8 mouse cellular contexts compared by ENCODE assay signal in genomic region chr10:40246374-40247165, GRCm38 (mm10). TPM values are rescaled to one million over a fixed set of nuclear protein-coding genes. Genes with fewer than 3 reads are reported as not detected.
A peak's percentile ranks its signal among the peaks of the same experiment; 100 is the strongest.
DNase-seq lines count a peak whose midpoint lies in the region; ATAC-seq and TF ChIP-seq lines count a peak whose summit lies in the region.

Rpf2 (minus strand) TSS chr10:40247036.

- under 1% methylated on average over 54 of the region's 54 CpGs for WGBS in forebrain, embryonic 13.5 days
- under 1% methylated on average over 54 of the region's 54 CpGs for WGBS in large intestine, adult 2 months
- 1% methylated on average over 54 of the region's 54 CpGs for WGBS in lung, adult 2 months

- peak within 1 kb of the TSS; percentile 73 for H3K4me3 ChIP-seq in forebrain, embryonic 13.5 days
- H3K4me3 ChIP-seq in lung, adult 2 months (replicated peaks; ENCODE audit: extremely low read depth, low read depth, low read length), result peak within 1 kb of the TSS; percentile 98

- H3K27ac ChIP-seq in forebrain, embryonic 13.5 days, result peak within 1 kb of the TSS; percentile 49

- H3K27me3 ChIP-seq in forebrain, embryonic 13.5 days, result no peaks in the 10 kb centered on the region

- peak within 1 kb of the TSS; percentile 72 for H3K9ac ChIP-seq in forebrain, embryonic 13.5 days

- TF ChIP-seq CTCF in lung, adult 2 months (IDR thresholded peaks at IDR 0.05; ENCODE audit: insufficient read depth, low read length), result no peak

- peak; percentile 96 for ATAC-seq in forebrain, embryonic 13.5 days
- peak; percentile 96 for ATAC-seq in neutrophil, adult 5-6 weeks (ENCODE audit: extremely low read depth, insufficient number of reproducible peaks, low FRiP score, poor library complexity, severe bottlenecking)

- DNase-seq in ES-CJ7 (ENCODE audit: low read depth, low spot score), result peak; percentile 87
- peak; percentile 83 for DNase-seq in c-Kit-positive CD71-positive TER-119-positive erythroid progenitor cells, embryonic 14.5 days (ENCODE audit: low spot score)
- DNase-seq in heart, postnatal 10 days, result peak; percentile 85 to 86
- DNase-seq in large intestine, adult 2 months (ENCODE audit: low read depth, low spot score), result peak; percentile 76
- DNase-seq in lung, adult 2 months, result peak; percentile 75
- peak; percentile 59 to 72 for DNase-seq in thymus, adult 18-20 months

- peaks cover 66% of the 10 kb centered on the region for H3K36me3 ChIP-seq in forebrain, embryonic 13.5 days (ENCODE audit: poor library complexity, severe bottlenecking)

- H3K4me1 ChIP-seq in forebrain, embryonic 13.5 days, result peaks cover 12% of the 10 kb centered on the region; the same call in 1 of the 2 replicates
- H3K4me1 ChIP-seq in lung, adult 2 months (ENCODE audit: control insufficient read depth, insufficient read depth, low read length), result no peaks in the 10 kb centered on the region

- intact Hi-C loops in heart, postnatal 10 days (cut with DNase I), result no loop called here

- peak within 1 kb of the TSS; percentile 78 for H3K4me2 ChIP-seq in forebrain, embryonic 13.5 days

- no peaks in the 10 kb centered on the region for H3K9me3 ChIP-seq in forebrain, embryonic 13.5 days (replicated peaks)

- TF ChIP-seq POLR2A in lung, adult 2 months (IDR thresholded peaks at IDR 0.05; ENCODE audit: borderline replicate concordance, extremely low read depth, low read depth, low read length), result peak; percentile 36; the same call in 1 of the 2 replicates

RNA-seq across cellular contexts. Expression of gene Rpf2, which starts in this region (rescaled TPM):
- 80.9 and 84.4 TPM in 2 replicates for polyA plus RNA-seq in forebrain, embryonic 13.5 days (2015; fragmentation: Nextera tagmentation; extraction: Ambion mirVana)
- total RNA-seq in heart, postnatal 10 days (2021), result 10 to 100 TPM; 16.1 to 17.2 TPM
- polyA plus RNA-seq in large intestine, adult 2 months (2012; rRNA removed), result 3.0 and 3.6 TPM in 2 replicates
- polyA plus RNA-seq in lung, adult 2 months (2012; rRNA removed), result 1.5 and 2.2 TPM in 2 replicates
- total RNA-seq in neutrophil, adult 5-6 weeks (2017), result 27.7 and 31.8 TPM in 2 replicates

Comparison
In these comparisons a context has a peak if more than half of its experiments do, and no peak if none do; other contexts are left out.
1. Peak in every context shown above with its lines: DNase-seq, ATAC-seq, H3K4me3 ChIP-seq and H3K27ac ChIP-seq.
2. RNA of gene Rpf2 (polyA plus RNA-seq): 80.9 to 84.4 TPM in forebrain, embryonic 13.5 days; 3.0 to 3.6 TPM in large intestine, adult 2 months and 1.5 to 2.2 TPM in lung, adult 2 months; every median in the first group is over 10 times any median in the second.